9 mouse cellular contexts compared by ENCODE assay signal in genomic region chr2:152636246-152637005, GRCm38 (mm10). TPM values are rescaled to one million over a fixed set of nuclear protein-coding genes. Genes with fewer than 3 reads are reported as not detected.
A peak's percentile ranks its signal among the peaks of the same experiment; 100 is the strongest.
DNase-seq lines count a peak whose midpoint lies in the region; ATAC-seq lines count a peak whose summit lies in the region.
"Had no signal": no experiment of that assay in that cellular context is flagged by ENCODE, and none has a peak within 500 bp of the region (broad histone marks: within the 10 kb centered on the region; RNA-seq: fewer than 3 reads in every experiment).

No protein-coding gene starts in this region.

- no peaks in the 10 kb centered on the region; the same call in 1 of the 2 replicates for H3K27me3 ChIP-seq in lung, embryonic 15.5 days
- H3K27me3 ChIP-seq in forebrain, embryonic 16.5 days (replicated peaks; ENCODE audit: control insufficient read depth, insufficient read depth, low read length), result no peaks in the 10 kb centered on the region
- H3K27me3 ChIP-seq: Patski had no signal

- no peaks in the 10 kb centered on the region for H3K36me3 ChIP-seq in lung, embryonic 15.5 days
- no peaks in the 10 kb centered on the region for H3K36me3 ChIP-seq in forebrain, embryonic 16.5 days (ENCODE audit: control insufficient read depth, insufficient read depth)

- 36% methylated on average over 23 of the region's 23 CpGs for WGBS in lung, embryonic 15.5 days
- 80% methylated on average over 23 of the region's 23 CpGs for WGBS in forebrain, embryonic 16.5 days

- no peaks in the 10 kb centered on the region for H3K9me3 ChIP-seq in lung, embryonic 15.5 days
- no peaks in the 10 kb centered on the region for H3K9me3 ChIP-seq in forebrain, embryonic 16.5 days (ENCODE audit: control insufficient read depth, low read length)

- peak overlapping the region; percentile 93 for H3K27ac ChIP-seq in lung, embryonic 15.5 days
- no peak overlapping the region for H3K27ac ChIP-seq in forebrain, embryonic 16.5 days (ENCODE audit: low read length)

- peak; percentile 77 for DNase-seq in adrenal gland, adult 2 months
- DNase-seq in gastrocnemius, postnatal 25 days, result peak; percentile 85
- DNase-seq in kidney, adult 18-20 months, result peak; percentile 67
- DNase-seq in T-cell, adult 2 months (ENCODE audit: low spot score), result no peak
- no peak for DNase-seq in thymus, adult 18-20 months

- peak; percentile 86 for ATAC-seq in lung, embryonic 15.5 days (ENCODE audit: borderline replicate concordance, extremely low read depth, low FRiP score, low TSS enrichment)
- ATAC-seq in forebrain, embryonic 16.5 days, result no peak
- no peak for ATAC-seq in CD4-positive, CD25-positive, alpha-beta regulatory T cell, adult 4 months
- ATAC-seq: Patski had no signal

- H3K4me3 ChIP-seq in lung, embryonic 15.5 days, result 0 out of 2 replicates have a peak overlapping the region, but pooled peaks have one; percentile 5
- H3K4me3 ChIP-seq in forebrain, embryonic 16.5 days (replicated peaks; ENCODE audit: low read length), result no peak overlapping the region

- H3K4me1 ChIP-seq in lung, embryonic 15.5 days, result peaks cover 36% of the 10 kb centered on the region
- no peaks in the 10 kb centered on the region for H3K4me1 ChIP-seq in forebrain, embryonic 16.5 days (replicated peaks; ENCODE audit: control insufficient read depth, insufficient read depth, low read length)

- H3K4me2 ChIP-seq in lung, embryonic 15.5 days, result peak overlapping the region; percentile 40
- no peak overlapping the region for H3K4me2 ChIP-seq in forebrain, embryonic 16.5 days (ENCODE audit: low read length)

- no peak overlapping the region for H3K9ac ChIP-seq in lung, embryonic 15.5 days
- H3K9ac ChIP-seq in forebrain, embryonic 16.5 days (replicated peaks; ENCODE audit: low read depth, low read length), result no peak overlapping the region

RNA-seq across cellular contexts. Expression of gene Rem1, which starts 9.7 kb away (rescaled TPM):
- total RNA-seq in adrenal gland, adult 2 months (2021), result 10 to 100 TPM; 11.3 to 18.1 TPM
- 11.9 and 21.0 TPM in 2 replicates for polyA plus RNA-seq in adrenal gland, adult 2 months (2012; rRNA removed)
- 1 to 10 TPM; 2.9 to 3.8 TPM for total RNA-seq in gastrocnemius, postnatal 25 days (2021)
- polyA plus RNA-seq in lung, embryonic 15.5 days (2015; fragmentation: Nextera tagmentation; extraction: Ambion mirVana), result 8.0 and 8.5 TPM in 2 replicates
- polyA plus RNA-seq in forebrain, embryonic 16.5 days (2015; fragmentation: Nextera tagmentation; extraction: Ambion mirVana), result 0.32 and 0.67 TPM in 2 replicates
- not detected for polyA plus RNA-seq in CD4-positive, CD25-positive, alpha-beta regulatory T cell, adult 4 months (2017; shearing (Covaris generic))
- polyA plus RNA-seq: Patski had no signal

RNA-seq across cellular contexts. Expression of gene Defb25, which starts 13.6 kb away (rescaled TPM):
- total RNA-seq in adrenal gland, adult 2 months (2021), result not detected
- 1.0 TPM in 1 of 2 replicates, not detected in the other for polyA plus RNA-seq in adrenal gland, adult 2 months (2012; rRNA removed)
- total RNA-seq in gastrocnemius, postnatal 25 days (2021), result not detected
- polyA plus RNA-seq in lung, embryonic 15.5 days (2015; fragmentation: Nextera tagmentation; extraction: Ambion mirVana), result 1.7 TPM in 1 of 2 replicates, not detected in the other
- not detected in 2 replicates for polyA plus RNA-seq in forebrain, embryonic 16.5 days (2015; fragmentation: Nextera tagmentation; extraction: Ambion mirVana)
- not detected for polyA plus RNA-seq in CD4-positive, CD25-positive, alpha-beta regulatory T cell, adult 4 months (2017; shearing (Covaris generic))
- polyA plus RNA-seq: Patski had no signal

RNA-seq across cellular contexts. Expression of gene Defb36, which starts 32.3 kb away (rescaled TPM):
- total RNA-seq in adrenal gland, adult 2 months (2021), result under 1 TPM in 1 of 2 experiments, not detected in 1; 0.73 TPM
- polyA plus RNA-seq in adrenal gland, adult 2 months (2012; rRNA removed), result 0.86 and 0.95 TPM in 2 replicates
- total RNA-seq in gastrocnemius, postnatal 25 days (2021), result not detected
- not detected in 2 replicates for polyA plus RNA-seq in lung, embryonic 15.5 days (2015; fragmentation: Nextera tagmentation; extraction: Ambion mirVana)
- polyA plus RNA-seq in forebrain, embryonic 16.5 days (2015; fragmentation: Nextera tagmentation; extraction: Ambion mirVana), result not detected in 2 replicates
- polyA plus RNA-seq in CD4-positive, CD25-positive, alpha-beta regulatory T cell, adult 4 months (2017; shearing (Covaris generic)), result not detected
- polyA plus RNA-seq: Patski had no signal

RNA-seq across cellular contexts. Expression of gene H13, which starts 32.8 kb away (rescaled TPM):
- total RNA-seq in adrenal gland, adult 2 months (2021), result 100 to 1,000 TPM; 164 to 202 TPM
- polyA plus RNA-seq in adrenal gland, adult 2 months (2012; rRNA removed), result 358 and 395 TPM in 2 replicates
- 10 to 100 TPM; 29.5 to 38.6 TPM for total RNA-seq in gastrocnemius, postnatal 25 days (2021)
- 97.7 and 104 TPM in 2 replicates for polyA plus RNA-seq in lung, embryonic 15.5 days (2015; fragmentation: Nextera tagmentation; extraction: Ambion mirVana)
- polyA plus RNA-seq in forebrain, embryonic 16.5 days (2015; fragmentation: Nextera tagmentation; extraction: Ambion mirVana), result 173 and 174 TPM in 2 replicates
- 10 to 100 TPM; 76.1 to 76.2 TPM for polyA plus RNA-seq in CD4-positive, CD25-positive, alpha-beta regulatory T cell, adult 4 months (2017; shearing (Covaris generic))

RNA-seq across cellular contexts. Expression of gene Defb45, which starts 37.2 kb away (rescaled TPM):
- not detected for total RNA-seq in adrenal gland, adult 2 months (2021)
- polyA plus RNA-seq in adrenal gland, adult 2 months (2012; rRNA removed), result not detected in 2 replicates
- total RNA-seq in gastrocnemius, postnatal 25 days (2021), result not detected
- polyA plus RNA-seq in lung, embryonic 15.5 days (2015; fragmentation: Nextera tagmentation; extraction: Ambion mirVana), result not detected in 2 replicates
- polyA plus RNA-seq in forebrain, embryonic 16.5 days (2015; fragmentation: Nextera tagmentation; extraction: Ambion mirVana), result not detected in 2 replicates
- not detected for polyA plus RNA-seq in CD4-positive, CD25-positive, alpha-beta regulatory T cell, adult 4 months (2017; shearing (Covaris generic))
- polyA plus RNA-seq: Patski had no signal

Comparison
In these comparisons a context has a peak if more than half of its experiments do, and no peak if none do; other contexts are left out.
1. DNase-seq: peak in adrenal gland, adult 2 months (single experiment), gastrocnemius, postnatal 25 days (single experiment) and kidney, adult 18-20 months (single experiment); none in T-cell, adult 2 months (single experiment) and thymus, adult 18-20 months (0 of 2).